Mouse (Mus musculus) thymus, postnatal 4 days (tissue): Measurements from ENCODE around the gene H1foo.

Experiments
- DNase-seq: peaks from one replicate; pipeline ENCODE4 v3.0.0; 2021

H1foo gene

DNA sequence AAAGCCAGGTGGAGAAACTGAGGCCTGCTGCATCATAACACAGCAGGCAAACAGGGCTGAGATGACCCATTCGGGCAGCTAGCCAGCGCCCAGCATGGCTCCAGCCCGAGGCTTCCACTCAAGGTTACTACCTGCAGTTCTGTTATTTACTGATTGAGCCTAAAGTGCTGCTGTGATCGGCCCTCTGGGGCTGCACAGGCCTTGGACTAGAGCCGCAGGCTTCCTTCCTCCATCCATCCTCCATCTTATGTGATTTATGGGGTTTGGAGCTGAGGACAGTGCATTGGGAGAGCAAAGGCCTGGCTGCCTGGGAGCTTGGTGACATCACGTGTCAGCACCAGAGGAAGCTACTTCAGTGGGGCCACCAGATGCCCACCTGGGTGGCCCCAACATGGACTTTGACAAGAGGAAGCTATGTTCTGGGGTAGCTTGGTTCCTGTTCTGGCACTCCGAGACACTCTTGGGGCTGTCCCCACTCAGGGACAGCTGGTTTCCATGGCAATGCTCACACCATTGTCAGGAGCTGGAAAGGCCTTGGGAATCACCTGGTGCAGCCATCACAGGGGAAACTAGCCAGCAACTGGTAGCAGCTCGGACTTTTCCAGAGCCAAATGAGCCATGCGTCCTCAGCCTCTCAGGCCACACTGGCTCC lies 42.5 kb downstream of the H1foo start:
- no peak for DNase-seq

DNA sequence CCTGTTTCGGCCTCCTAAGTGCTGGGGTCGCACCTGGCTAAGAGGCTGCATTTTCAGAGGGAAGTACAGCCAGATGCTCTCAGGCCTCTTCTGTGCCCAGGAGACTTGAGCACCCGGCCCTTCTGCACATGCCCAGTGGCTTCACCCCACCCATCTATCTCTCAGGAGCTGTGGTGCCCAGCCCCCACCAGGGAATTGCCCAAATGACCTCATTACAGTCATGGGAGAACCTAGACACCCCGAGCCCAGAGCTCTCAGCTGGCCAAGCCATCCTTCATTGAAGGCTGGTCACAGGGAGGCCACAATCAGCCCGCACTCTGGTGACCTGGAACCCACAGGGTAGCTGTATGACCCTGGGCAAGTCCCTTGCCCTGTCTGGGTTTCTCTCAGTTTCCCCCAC lies 44.3 kb downstream of the H1foo start:
- peak; percentile 57 for DNase-seq

DNA sequence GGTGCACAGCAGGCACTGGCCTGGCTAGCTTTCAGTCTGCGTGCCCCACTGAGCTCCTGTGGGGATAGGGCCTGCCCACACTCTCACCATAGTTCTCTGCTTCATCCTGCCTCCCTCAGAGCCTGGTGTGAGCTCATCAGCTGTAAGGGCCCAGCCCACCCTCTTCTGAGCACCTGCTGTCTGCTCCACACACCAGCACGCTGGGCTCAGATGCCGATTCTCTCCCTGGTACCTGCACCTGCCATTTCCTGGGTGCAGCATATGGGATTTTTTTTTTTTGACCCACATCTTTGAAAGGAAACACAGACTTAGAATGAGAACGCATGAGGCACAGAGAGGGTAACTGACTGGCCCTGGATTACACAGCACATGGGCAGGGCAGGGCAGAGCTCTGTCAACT lies 44.9 kb downstream of the H1foo start:
- DNase-seq: peak; percentile 83

DNA sequence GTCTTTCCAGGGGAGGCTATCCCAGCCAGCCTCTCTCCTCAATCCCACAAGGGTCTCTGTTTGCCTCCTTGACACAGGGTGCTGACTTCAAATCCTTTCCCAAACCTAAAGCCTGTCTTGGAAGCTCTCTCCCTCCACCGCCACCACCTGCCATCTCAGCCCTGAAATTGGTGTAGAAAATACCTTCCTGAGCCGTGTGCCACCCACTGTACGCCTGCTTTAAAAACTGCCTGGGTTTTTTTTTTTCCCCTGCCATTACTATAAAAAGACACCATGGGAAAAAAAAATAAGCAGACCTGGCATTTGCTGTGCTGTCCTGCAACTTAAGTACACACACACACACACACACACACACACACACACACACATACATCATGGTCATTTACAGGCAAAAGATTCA lies 45.3 kb downstream of the H1foo start:
- no peak for DNase-seq

DNA sequence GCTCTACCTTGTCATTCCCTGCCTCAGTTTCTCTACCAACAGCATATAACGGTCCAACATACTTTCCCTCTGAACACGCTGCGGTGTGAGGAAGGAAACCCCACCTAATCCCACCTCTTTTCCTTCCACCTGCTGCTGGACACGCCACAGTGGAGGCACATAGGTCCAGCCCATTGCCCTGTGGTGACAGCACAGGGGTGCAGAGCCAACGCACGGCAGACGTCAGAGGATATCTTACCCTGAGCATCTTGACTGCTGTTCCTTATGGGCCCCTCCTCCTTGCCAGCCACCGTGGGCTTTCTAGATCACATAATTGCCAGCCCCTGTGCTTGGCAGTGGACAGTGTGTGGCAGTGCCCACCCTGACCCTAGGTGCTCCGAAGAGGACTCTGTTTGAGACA lies 45.7 kb downstream of the H1foo start:
- DNase-seq: peak; percentile 57

DNA sequence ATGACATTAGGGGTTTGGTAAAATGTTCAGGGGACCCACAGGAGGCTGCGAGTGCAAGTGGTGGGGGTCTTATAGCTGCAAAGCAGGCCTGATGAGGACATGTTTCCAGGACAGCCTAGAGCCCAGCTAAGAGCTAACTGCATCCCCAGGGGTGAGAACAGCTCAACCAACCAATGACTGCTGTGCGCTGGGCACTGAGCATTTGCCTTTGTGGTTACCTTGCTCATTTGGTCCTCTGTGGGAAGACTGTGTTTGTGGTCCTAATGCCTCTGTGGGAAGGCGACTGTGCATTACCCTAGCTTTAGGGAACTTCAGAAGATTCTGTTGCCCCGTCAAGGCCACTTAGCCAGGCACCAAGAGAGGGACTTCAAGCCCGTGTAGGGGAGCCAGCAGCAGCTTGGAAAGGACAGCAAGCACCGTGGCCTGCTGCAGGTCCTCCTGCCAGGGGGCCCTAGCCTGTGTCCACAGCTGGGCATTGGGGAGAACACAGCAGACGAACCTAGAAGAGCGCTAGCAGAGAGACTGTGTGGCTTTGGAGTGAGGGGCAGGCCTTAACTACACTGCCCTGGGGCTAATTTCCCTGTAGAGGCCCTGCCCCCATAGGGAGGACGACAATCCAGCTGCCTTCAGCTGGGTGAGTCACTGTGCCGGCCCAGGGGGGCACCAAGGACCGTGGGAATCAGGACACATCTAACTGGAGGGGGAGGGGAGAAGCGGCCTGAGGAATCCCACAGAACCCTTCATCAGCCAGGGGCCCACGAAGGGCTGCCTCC lies 46.6 kb downstream of the H1foo start:
- DNase-seq: peak; percentile 59

DNA sequence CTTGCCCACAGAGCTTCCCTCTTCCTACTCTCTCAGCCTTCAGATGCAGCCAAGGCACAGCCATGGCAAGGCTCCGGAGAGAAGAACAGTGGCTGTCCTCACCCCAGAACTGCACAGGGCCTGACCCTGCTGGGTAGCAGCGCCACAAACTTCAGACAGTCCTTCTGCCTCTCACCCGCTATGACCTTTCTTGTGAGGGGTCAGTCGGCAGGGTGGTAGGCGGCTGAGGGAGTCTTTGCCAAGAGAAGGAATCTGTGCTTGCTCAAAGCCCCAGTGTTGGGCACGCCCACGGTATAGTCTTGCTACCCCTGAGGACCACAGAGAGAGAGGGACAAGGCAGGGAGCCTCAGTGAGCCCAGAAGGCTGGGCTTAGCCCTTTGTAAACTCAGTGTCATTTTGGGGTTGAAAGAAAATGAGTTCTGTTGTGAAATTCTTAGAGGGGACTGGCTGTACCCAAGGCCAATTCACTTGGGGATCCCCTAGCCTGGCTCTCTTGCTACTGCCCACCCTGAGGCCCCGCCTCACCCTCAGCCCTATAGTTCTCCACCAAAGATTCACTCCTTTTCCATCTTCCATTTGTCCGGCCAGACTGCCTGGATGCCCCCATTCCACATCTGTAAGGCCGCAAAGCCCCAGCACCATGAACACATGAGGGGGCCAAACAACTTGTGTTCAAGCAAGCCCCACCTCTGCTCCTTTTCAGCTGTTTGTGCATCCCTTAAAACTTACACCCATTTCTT lies 47.3 kb downstream of the H1foo start:
- peak; percentile 60 for DNase-seq

DNA sequence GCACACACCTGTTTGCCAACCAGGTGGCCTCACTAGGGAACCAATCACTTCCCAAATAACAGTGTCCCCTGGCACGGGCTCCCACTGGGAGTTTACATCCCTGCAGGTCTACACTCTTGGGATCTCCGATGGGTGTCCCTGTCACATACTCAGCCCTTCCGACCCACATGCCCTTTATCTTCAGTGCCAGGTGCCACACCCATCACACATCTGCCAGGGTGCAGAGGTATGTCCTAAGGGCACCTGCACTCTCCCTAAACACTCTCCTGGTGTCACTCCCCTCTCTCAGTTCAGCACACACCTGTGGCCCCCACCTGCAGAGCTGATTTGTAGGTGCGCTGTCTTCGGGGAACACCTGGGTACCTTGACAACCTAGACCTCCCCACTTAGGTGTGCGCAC lies 48.2 kb downstream of the H1foo start:
- peak; percentile 51 for DNase-seq

DNA sequence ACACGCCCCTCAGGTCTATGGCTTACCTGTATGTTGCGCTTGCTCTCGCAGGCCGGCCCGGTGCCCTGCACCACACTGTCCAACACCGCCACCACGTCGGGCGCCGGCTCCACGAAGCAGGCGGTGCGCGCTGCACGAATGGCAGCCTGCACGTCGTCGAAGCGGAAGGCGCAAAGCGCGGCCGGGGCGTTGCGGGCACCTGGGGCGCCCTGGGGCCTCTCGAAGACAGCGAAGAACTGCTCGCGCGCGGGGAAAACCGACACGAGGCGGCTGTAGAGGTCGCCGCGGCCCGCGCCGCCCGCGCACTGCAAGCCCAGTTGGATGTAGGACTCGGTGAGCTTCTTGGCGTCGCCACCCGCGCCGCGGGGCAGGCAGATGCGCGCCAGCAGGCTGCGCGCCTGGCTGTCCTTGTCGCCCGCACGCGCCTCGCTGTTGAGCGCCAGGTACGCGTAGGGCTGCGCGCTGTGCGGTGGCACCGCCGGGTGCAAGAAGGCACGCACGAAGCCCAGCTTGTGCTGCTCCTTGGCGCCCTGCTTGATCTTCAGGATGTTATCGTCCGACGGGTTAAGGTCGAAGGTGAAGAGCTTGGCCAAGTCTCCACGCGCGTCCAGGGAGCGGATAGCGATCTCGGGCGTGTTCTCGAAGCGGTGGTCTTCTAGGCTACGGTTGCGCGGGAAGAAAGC lies 48.9 kb downstream of the H1foo start:
- DNase-seq: peak; percentile 79

DNA sequence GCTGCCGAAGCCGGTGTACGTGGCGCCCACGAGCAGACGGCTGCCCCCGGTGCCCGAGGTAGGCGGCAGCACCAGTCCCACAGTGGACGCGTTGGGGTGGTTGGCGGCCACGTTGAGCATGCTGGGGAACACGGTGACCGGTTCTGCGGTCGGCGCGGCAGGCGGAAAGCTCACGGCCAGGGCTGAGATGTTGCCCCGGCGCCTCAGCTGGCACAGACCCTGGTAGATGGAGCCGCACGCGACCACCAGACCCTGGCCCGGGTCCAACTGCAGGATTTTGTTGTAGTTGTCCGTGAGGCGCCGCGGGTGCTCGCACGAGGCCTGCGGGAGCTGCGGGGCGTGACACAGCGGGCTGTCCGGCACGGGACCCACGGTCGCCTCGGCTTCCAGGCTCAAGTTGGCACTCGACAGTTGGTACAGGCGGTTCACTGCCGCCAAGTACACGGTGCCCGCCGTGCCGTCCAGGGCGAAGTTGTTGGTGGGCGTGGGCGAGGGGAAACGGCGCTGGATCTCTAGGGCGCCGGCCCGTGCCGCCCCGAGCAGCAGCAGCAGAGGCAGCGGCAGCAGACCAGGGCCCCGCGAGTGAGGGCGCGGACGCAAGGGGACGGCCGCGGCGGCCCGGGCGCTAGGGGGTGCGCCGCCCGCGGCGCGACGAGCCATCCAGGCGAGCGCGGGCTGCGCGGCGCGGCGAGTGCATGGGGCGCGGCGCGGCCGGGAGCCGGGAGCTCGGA lies 49.6 kb downstream of the H1foo start:
- DNase-seq: peak; percentile 69

DNA sequence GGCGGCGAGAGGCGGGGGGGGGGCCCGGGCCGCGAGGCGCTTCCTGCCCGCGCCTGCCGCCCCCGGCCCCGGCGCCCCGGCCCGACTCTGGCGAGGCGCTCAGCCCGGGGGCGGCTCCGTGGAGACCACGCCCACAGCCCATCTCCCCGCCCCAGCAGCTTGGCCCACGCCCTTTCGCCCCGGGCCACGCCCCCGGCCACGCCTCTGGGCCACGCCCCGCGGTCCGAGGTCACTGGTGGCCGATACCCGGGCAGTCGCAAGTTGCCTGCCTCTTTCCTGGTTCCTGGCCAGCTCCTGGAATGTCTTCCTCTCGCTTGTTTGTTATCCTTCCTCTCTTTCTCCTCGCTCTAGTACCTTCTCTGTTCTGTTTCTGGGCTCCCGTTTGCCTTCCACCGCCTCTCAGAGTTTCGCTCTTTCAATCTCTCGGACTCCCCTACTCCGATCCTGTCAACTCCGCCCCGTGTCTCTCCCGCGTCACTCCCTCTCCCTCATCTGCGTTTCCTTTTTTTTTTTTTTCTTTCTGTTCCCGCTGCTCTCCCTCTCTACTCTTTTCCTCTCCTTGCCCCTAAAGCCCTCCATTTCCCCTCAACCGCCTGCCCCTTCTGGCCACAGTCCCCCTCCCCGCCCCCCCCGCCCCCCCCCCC lies 50.3 kb downstream of the H1foo start, which contains the start of gene Plxnd1:
Plxnd1 (minus strand) TSS at position 129 of the 644 bp plus-strand sequence.
- peak; percentile 98 for DNase-seq

DNA sequence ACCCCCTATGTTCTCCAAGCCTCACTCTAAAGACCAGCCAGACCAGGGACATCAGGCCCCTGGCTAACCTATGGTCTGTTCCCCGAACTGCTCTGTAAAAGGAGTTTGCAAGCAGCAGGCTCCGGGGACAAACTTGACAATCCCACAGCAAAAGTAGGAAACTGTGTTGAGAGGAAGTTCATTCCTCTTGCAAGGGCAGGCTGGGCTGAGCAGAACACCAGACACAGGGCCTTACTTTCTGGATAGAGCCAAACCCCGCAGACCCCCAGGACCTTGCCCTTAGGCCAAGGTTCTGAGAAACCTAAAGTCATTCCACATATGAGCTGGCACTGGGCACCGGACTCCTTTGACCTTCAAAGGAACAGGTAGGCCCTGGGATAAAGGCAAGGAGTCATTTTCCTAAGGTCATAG lies 50.8 kb downstream of the H1foo start:
- DNase-seq: peak; percentile 50

DNA sequence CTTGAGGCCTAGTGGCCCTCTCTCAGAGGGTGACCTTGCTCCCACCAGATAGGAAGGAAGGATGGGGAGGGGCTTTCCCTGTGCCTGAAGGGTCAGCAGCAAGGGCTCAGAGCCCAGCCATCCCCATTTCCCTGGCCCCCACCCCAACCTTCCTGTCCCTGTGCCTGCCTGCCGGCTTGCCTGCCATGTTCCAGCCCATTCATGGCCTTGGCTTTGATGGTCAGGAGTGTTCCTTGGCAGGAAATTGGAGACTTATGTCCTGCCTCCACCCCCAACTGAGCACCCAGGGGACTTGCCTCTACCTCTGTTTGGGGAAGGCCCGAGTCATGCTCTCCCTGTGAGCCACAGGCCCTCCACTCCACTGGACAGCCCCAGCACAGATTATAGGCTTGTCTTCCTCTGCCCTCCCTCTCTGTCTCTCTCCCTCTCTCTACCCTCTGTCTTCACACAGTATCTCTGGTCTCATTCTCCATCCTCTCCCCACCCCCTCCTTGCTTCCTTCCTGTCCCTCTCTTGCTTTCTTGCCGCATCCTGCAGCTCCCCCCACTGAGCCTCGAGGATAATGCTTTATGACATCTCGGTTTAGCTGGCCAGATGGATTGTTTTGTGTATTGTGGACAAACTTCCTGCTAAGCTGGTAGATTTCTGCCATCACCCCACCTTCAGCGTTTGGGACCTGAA lies 51.6 kb downstream of the H1foo start:
- peak; percentile 76 for DNase-seq

DNA sequence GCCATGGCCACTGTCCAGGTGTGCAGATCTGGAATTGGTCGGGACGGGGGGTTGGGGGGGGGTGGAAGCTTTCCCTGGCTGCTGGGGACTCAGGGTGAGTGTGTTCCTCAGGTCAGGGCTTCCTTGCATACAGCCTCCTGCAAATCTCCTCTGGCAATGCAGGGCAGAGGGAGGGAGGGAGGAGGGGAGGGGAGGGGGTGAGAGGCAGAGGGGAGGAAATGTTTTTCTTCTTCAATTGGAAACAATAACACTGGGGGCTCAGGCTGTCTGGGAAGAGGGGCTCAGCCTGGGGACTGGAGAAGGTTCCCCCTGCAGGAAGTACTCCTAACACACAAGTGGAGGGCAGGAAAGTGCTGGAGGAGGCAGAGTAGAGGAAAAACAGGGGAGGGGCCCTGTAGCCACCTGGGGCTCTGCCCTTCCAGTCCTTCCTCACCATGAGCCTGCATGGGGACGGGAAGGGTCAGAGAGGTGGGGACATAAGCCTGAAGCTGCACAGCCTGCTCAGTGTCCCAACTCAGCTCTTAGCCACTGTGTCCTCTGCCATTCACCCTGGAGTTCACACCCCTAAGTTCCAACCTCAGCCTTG lies 53.1 kb downstream of the H1foo start:
- no peak for DNase-seq

DNA sequence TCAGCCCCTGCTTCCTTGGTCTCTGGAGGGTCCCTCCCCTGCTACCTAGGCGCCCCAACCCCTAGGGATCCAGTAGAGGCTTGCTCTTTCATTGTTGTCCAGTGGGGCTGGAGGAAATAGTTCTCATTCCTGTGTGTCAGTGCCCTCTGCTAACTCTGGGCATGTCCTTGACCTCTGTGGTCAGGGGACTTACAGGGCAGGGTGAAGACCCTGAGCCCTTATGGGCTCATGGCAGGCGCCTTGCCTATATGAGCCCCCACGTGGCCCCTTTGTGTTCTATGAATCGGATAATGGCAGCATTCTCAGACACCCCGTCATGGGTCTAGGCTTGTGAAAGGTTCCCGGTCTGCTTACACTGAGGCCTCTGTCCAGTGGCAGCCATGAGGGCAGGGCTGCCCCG lies 54.0 kb downstream of the H1foo start:
- DNase-seq: peak; percentile 9

DNA sequence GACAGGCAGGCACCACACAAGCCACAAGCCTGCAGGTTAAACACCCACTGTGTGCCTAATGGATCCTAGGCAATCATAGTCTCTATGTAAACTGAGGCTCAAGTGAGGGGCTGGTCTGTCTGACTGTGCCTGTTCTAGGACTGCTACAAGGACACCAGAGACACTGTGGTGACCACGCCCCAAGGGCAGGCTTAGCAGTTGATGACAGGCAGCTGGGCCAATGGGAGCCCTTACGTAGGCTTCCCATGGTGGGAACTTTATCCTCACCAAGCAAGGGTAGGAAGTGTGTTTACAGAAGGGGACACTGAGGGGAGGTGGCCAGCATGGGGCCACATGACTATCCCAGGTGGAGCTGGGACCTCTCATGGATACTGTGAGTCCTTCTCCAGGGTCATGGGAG lies 54.5 kb downstream of the H1foo start:
- peak; percentile 46 for DNase-seq
